Mouse (Mus musculus) spleen, adult 18-20 months (tissue): Measurements from ENCODE around the gene Dars.

Experiments used
- DNase-seq, 2 experiments: peaks; one replicate each; pipeline ENCODE4 v3.0.0; 2022; ENCODE audit warnings: mixed read lengths in 2 of 2

Gene Dars

GRCm38 (mm10) chr1:128337708-128338320 is 79.4 kb downstream of the Dars start:
- DNase-seq, result no peak

- no peak for DNase-seq
These were observed 86.9 kb downstream of the Dars start for GRCm38 (mm10) chr1:128330313-128330712.

GRCm38 (mm10) chr1:128328218-128328617 is 89.0 kb downstream of the Dars start, which contains the start of gene Lct:
Gene Lct, minus strand, starts transcription at chr1:128328318.
- no peak for DNase-seq

- DNase-seq, result no peak
These were observed 90.0 kb downstream of the Dars start for GRCm38 (mm10) chr1:128327165-128327564.

DNA sequence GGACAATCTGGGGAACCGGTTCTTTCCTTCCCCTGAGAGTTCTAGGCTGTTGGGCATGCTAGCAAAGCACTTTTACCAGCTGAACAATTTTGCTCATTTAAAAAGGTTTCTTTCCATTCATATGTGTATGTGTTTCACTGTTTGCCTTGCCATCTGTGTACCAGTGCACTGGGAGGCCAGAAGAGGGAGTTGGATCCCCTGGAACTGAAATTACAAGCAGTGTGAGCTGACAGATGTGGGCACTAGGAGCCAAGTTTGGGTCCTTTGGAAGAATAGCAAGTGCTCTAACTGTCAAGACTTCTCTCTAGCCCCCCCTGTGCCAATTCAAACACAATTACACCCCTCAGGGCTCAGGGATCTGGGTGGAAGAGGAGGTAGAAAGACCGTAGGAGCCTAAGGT is 92.4 kb downstream of the Dars start:
- no peak for DNase-seq

DNA sequence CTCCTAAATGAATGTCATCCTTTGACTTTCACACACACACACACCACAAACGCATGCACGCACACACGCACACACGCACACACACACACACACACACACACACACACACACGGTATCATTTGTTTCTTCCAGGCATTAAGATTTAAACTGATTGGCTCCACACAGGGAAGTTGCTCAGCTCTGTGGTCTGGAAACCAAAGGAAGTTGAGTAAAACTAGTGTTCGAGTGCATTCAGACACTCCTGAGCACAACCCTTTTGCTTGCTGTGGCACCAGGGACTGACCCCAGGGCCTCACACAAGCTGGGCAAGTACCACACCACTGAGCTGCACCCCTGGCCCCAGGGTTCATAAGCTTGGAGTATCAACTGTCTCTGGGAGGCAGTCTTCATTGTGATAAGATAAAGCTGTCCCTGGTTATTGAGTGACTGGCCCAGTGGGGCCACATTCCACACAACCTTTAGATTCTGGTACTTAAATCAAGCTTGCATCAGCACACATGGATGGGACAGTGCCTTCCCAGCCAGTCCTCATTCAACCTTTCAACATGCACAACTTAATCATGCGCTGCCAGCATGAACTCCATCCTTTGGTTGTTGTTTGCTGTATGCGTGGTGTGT is 94.0 kb downstream of the Dars start:
- no peak for DNase-seq

DNA sequence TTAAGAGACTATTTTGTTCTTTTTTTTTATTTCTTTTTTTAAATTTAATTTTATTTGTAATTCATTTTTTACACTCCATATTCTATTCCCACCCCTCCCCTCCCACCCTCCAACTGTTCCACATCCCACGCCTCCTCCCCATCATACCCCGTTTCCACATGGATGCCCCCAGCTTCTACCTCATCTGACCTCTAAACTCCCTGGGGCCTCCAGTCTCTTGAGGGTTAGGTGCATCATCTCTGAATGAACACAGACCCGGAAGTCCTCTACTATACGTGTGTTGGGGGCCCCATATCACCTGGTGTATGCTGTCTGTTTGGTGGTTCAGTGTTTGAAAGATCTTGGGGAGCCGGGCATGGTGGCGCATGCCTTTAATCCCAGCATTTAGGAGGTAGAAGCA is 97.9 kb downstream of the Dars start:
- peak in 1 of 2 experiments; percentile 4 for DNase-seq

DNA sequence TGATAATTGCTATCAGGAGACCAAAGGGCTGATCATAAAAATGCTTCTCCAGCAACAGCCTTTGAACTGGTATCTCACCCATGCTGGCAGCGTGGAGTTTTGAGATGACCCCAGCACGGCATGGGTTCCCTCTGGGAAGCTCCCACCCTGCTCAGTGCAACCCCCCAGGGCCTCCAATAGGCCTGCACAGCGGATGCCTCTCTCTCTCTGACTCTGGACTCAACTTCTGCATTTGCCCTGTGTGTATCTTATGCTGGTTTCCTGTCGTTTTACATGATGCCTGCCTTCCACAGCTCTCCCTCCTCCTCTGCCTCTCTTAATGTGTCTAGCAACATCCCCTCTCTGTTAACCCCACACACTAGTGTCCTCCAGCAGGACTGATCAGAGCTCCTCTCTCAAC is 102.5 kb downstream of the Dars start:
- DNase-seq, result no peak
